Mouse (Mus musculus) intestine, embryonic 14.5 days (tissue): ENCODE data around the gene Zic2. TPM values are rescaled to one million over a fixed set of nuclear protein-coding genes. Genes with fewer than 3 reads are reported as not detected.

Experiments used
- ATAC-seq: fragments of 200-750 bp; cut with Nextera tagmentation; replicated peaks from 2 replicates; pipeline ENCODE4 v1.8.0; 2017; ENCODE audit warnings: low read depth, moderate number of reproducible peaks, moderate TSS enrichment, moderate library complexity; ENCODE audit not compliant: low FRiP score, low TSS enrichment
- DNase-seq: peaks from one replicate; pipeline ENCODE4 v3.0.0-alpha.2; 2018; ENCODE audit warnings: low spot score
- H3K27ac ChIP-seq: fragments of 300-500 bp; sonication (generic); 2 replicates; pipeline ENCODE4 v1.5.1; 2014; ENCODE audit warnings: low read depth, mild to moderate bottlenecking, control low read depth
- H3K27me3 ChIP-seq: fragments of 300-500 bp; sonication (generic); replicated peaks from 2 replicates; pipeline ENCODE4 v1.6.1; 2014; ENCODE audit warnings: low read length, control low read depth; ENCODE audit not compliant: control insufficient read depth, insufficient read depth
- H3K36me3 ChIP-seq: fragments of 300-500 bp; sonication (generic); 2 replicates; pipeline ENCODE4 v1.6.1; 2014; ENCODE audit warnings: low read length, control low read depth; ENCODE audit not compliant: control insufficient read depth, insufficient read depth
- H3K4me1 ChIP-seq: fragments of 300-500 bp; sonication (generic); replicated peaks from 2 replicates; pipeline ENCODE4 v1.6.1; 2014; ENCODE audit warnings: low read length, control low read depth, mixed read lengths; ENCODE audit not compliant: control insufficient read depth, insufficient read depth
- H3K4me2 ChIP-seq: fragments of 300-500 bp; sonication (generic); 2 replicates; pipeline ENCODE4 v1.6.1; 2014; ENCODE audit warnings: low read length
- H3K4me3 ChIP-seq: fragments of 300-500 bp; sonication (generic); 2 replicates; pipeline ENCODE4 v1.5.1; 2014; ENCODE audit warnings: low read depth, low read length, control low read depth, mixed read lengths
- H3K9ac ChIP-seq: fragments of 300-500 bp; sonication (generic); 2 replicates; pipeline ENCODE4 v1.6.1; 2014; ENCODE audit warnings: mild to moderate bottlenecking, low read length
- H3K9me3 ChIP-seq: fragments of 300-500 bp; sonication (generic); 2 replicates; pipeline ENCODE4 v1.6.1; 2016; ENCODE audit warnings: low read length, control low read depth; ENCODE audit not compliant: control insufficient read depth
- WGBS: fragments of 180-500 bp; shearing (Covaris S2); extraction: QIAGEN DNeasy Blood & Tissue Kit; methylation state at CpG from one replicate; pipeline ENCODE4 v1.1.7; 2014; 5-methylcytosine and 5-hydroxymethylcytosine counted together
- polyA plus RNA-seq: library from polyadenylated mRNA; unstranded; fragments of >200 nt; fragmentation: Nextera tagmentation; extraction: Ambion mirVana; gene quantifications from 2 replicates; pipeline ENCODE4 v1.2.1, GENCODE M21; 2014

Gene Zic2
- polyA plus RNA-seq, 1 experiment from 2014 or later, result not detected

DNA sequence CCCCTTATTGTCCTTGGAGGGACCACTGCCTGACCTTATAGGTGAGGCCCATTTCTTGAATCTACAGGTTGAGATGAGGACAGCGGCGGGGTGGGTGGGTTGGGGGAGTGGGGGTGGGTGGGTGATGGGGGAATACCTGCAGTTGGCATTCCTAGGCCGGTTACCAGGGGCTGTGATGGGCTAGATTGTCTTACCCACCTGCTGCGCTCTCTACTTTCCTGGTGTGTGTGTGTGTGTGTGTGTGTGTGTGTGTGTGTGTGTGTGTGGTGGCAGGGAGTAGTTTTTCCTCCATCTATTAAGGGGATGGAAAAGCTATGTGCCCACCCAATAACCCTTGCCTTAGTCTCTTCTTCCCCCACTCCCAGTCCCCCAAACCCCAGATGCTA, 9.2 kb downstream of the Zic2 start:
- H3K4me3 ChIP-seq, result no peak overlapping the region
- H3K9ac ChIP-seq, result no peak overlapping the region
- DNase-seq (no peak), ATAC-seq (no peak)
- H3K4me2 ChIP-seq, result no peak overlapping the region
- peaks cover 98% of the 10 kb centered on the region for H3K27me3 ChIP-seq
- H3K36me3 ChIP-seq, result no peaks in the 10 kb centered on the region
- WGBS, result 7% methylated on average over 4 of the region's 4 CpGs
- no peaks in the 10 kb centered on the region for H3K4me1 ChIP-seq
- H3K27ac ChIP-seq, result no peak overlapping the region
- no peaks in the 10 kb centered on the region for H3K9me3 ChIP-seq

DNA sequence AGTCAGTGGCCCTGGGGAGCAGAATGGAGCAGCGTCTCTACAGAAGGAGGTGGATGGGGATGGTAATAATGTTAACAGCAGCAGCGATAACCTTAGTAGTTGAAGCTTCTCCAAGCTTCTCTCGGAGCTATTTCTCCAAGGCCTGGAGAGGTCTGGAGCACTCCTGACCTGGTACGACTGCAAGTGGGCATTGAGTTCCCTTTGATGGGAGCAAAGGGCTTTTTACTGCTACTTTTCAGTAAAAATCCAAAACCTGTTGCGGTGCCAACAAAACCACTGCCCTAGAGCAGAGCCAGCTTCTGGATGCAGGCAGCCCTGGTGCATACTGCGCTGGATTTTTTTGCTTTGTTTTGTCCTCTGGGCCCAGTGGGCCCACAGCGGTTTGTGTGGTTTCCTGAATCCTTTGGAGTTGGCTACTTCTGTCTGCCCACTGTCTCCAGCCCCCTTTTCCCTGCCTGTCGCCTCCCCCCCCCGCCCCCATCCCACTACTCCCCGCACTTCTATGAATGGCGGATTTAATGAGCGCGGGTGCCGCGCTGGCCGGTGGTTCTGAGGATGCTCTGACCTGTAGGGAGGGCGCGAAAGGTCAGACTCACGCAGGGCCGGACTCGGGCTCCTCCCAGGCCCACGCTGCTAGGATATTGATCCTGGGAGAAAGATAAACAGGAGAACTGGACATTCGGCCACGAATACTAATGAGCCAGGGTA, 9.8 kb downstream of the Zic2 start:
- H3K27me3 ChIP-seq, result peaks cover 98% of the 10 kb centered on the region
- no peaks in the 10 kb centered on the region for H3K9me3 ChIP-seq
- peak; percentile 56 for DNase-seq
- WGBS, result 1% methylated on average over 24 of the region's 24 CpGs
- H3K4me3 ChIP-seq, result no peak overlapping the region
- no peaks in the 10 kb centered on the region for H3K36me3 ChIP-seq
- H3K4me1 ChIP-seq, result no peaks in the 10 kb centered on the region
- H3K9ac ChIP-seq, result no peak overlapping the region
- H3K4me2 ChIP-seq, result no peak overlapping the region
- H3K27ac ChIP-seq, result no peak overlapping the region
- ATAC-seq, result no peak

DNA sequence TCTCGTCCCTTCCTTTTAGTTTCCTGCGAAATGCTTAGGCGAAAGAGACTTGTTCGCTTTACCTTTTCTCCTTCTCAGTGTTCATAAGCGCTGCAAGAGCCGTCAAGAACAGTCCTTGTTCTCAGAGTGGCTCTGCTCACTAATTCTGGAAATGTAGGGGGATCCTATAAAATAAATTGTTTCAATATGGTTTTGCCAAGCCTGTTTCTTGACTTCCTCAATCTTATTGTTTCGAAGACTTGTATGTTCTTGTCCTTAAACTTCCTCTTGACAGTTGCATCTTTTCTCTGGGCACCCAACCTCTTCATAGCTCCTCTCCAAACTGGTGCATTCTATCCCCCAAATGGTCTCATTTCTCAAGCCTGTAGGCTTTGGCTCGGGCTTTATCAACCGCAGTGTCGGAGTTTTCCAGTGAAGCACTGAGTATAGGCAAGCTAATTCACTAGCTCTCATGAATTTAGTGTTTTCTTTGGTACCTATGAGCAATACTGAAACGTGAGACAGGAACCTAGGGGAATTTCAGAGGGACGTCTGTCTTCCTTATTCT, 10.5 kb downstream of the Zic2 start:
- no peak overlapping the region for H3K27ac ChIP-seq
- 3% methylated on average over 12 of the region's 12 CpGs for WGBS
- no peak overlapping the region for H3K4me3 ChIP-seq
- no peak overlapping the region for H3K9ac ChIP-seq
- H3K27me3 ChIP-seq, result peaks cover 98% of the 10 kb centered on the region
- ATAC-seq (no peak), DNase-seq (no peak)
- peaks cover 3% of the 10 kb centered on the region; the same call in 1 of the 2 replicates for H3K4me1 ChIP-seq
- H3K36me3 ChIP-seq, result no peaks in the 10 kb centered on the region
- H3K9me3 ChIP-seq, result no peaks in the 10 kb centered on the region
- no peak overlapping the region for H3K4me2 ChIP-seq

DNA sequence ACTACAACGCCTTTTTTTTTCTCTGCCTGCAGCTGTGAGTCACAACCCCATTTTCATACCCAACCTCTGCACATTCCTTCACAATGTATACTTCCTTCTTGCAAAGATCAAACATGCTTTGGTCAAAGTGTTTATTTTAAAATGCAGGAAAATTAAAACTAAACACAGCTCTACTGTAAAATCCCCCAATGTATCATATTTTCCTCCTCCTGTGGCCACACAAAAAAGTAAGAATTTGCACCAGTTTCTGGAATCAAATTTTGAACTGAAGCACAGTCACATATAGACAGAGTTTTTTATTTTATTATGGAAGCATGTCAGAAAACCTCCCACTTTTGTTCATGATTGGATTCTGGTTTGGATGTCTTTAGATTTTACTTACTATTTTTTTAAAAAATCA, 11.4 kb downstream of the Zic2 start:
- H3K36me3 ChIP-seq, result no peaks in the 10 kb centered on the region
- 17% methylated on average over 1 of the region's 1 CpGs for WGBS
- peaks cover 5% of the 10 kb centered on the region; the same call in 1 of the 2 replicates for H3K4me1 ChIP-seq
- H3K9me3 ChIP-seq, result no peaks in the 10 kb centered on the region
- no peak for DNase-seq
- H3K27me3 ChIP-seq, result peaks cover 98% of the 10 kb centered on the region
- ATAC-seq, result no peak
- no peak overlapping the region for H3K4me3 ChIP-seq
- no peak overlapping the region for H3K4me2 ChIP-seq
- H3K9ac ChIP-seq, result no peak overlapping the region
- H3K27ac ChIP-seq, result no peak overlapping the region

DNA sequence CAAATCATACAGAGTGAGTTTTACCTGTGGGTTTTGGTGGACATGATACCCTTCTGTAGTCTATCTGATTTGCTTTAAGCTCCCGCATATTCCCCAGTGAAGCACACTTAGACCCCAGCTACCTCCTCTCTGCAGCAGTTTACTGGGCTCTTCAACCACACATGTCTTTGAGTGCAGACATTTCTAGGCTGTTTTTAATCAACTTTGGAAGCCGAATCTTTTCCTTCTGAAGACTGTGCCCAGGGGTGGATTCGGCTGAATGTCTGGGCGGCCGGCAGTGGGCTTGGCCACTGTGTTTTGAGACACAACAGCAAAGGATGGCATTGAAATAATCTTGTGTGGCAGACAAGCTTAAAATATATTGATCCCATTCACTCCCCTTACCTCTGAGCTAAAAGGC, 12.1 kb downstream of the Zic2 start:
- peak; percentile 65 for DNase-seq
- Histone ChIP-seq H3K27ac (no peak overlapping the region), H3K4me2 (no peak overlapping the region), H3K9me3 (no peaks in the 10 kb centered on the region), H3K9ac (no peak overlapping the region), H3K27me3 (peaks cover 93% of the 10 kb centered on the region), H3K4me1 (peaks cover 5% of the 10 kb centered on the region; the same call in 1 of the 2 replicates), H3K4me3 (no peak overlapping the region), H3K36me3 (no peaks in the 10 kb centered on the region)
- no peak for ATAC-seq
- 6% methylated on average over 5 of the region's 5 CpGs for WGBS

DNA sequence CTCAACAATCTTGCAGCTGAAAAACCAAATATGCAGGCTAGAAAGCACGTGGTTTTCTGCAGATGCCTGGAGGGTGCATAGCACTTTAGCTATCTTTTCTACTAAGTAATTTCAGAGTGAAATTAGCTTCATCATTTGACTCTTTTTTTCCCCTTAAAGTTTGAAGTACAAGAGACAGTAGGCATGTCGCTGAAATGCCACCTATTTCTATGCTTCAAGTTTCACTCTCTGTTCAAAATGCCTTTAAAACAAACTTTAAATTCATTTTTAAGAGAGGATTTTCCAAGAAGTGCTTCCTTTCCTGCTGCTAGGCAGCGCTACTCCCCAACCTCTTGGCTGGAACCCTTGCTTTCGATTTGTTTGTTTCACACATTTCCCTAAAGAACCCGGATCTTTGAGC, 13.8 kb downstream of the Zic2 start:
- ATAC-seq, result no peak
- peaks cover 5% of the 10 kb centered on the region; the same call in 1 of the 2 replicates for H3K4me1 ChIP-seq
- H3K4me3 ChIP-seq, result no peak overlapping the region
- no peak overlapping the region for H3K4me2 ChIP-seq
- WGBS, result under 1% methylated on average over 5 of the region's 5 CpGs
- peaks cover 93% of the 10 kb centered on the region for H3K27me3 ChIP-seq
- no peak overlapping the region for H3K9ac ChIP-seq
- no peak overlapping the region for H3K27ac ChIP-seq
- no peaks in the 10 kb centered on the region for H3K9me3 ChIP-seq
- peak; percentile 53 for DNase-seq
- H3K36me3 ChIP-seq, result no peaks in the 10 kb centered on the region

DNA sequence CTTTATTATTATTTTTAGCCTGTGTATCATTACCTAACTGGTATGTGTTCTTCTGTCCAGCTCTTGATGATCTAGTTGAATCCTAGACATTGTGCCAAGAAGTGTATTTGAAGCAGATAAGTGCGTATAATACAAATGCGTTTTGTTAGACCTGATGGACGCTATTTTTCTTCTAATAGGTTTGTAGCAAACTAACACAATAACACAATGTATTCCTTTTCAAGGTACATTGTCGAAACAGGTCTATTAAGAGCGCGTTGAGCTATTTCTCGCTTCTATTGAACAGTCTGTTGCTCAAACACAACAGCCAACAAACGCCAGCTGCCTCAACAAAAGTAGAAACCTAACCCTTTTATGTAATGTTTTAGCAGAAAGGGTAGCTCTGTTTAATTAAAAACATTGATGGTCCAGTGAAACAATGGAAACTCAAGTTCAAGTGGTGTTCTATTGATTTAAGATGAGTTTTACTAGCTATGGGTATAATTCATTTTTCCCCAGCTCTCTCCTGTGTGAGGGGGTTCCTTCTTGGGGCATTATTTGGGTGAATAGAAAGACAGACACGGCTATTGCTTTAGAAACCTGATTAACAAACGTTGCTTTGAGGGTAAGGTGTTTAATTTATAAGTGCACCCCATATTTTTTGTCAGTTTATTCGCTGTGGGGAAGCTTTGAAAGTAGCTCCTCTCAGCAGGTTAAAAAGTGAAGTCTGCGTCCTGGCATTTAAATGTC, 14.6 kb downstream of the Zic2 start:
- Histone ChIP-seq H3K4me1 (peaks cover 5% of the 10 kb centered on the region; the same call in 1 of the 2 replicates), H3K4me3 (no peak overlapping the region), H3K27ac (no peak overlapping the region), H3K9me3 (no peaks in the 10 kb centered on the region), H3K9ac (no peak overlapping the region), H3K4me2 (no peak overlapping the region), H3K27me3 (peaks cover 84% of the 10 kb centered on the region), H3K36me3 (no peaks in the 10 kb centered on the region)
- 6% methylated on average over 12 of the region's 12 CpGs for WGBS
- DNase-seq, result no peak
- ATAC-seq, result no peak

DNA sequence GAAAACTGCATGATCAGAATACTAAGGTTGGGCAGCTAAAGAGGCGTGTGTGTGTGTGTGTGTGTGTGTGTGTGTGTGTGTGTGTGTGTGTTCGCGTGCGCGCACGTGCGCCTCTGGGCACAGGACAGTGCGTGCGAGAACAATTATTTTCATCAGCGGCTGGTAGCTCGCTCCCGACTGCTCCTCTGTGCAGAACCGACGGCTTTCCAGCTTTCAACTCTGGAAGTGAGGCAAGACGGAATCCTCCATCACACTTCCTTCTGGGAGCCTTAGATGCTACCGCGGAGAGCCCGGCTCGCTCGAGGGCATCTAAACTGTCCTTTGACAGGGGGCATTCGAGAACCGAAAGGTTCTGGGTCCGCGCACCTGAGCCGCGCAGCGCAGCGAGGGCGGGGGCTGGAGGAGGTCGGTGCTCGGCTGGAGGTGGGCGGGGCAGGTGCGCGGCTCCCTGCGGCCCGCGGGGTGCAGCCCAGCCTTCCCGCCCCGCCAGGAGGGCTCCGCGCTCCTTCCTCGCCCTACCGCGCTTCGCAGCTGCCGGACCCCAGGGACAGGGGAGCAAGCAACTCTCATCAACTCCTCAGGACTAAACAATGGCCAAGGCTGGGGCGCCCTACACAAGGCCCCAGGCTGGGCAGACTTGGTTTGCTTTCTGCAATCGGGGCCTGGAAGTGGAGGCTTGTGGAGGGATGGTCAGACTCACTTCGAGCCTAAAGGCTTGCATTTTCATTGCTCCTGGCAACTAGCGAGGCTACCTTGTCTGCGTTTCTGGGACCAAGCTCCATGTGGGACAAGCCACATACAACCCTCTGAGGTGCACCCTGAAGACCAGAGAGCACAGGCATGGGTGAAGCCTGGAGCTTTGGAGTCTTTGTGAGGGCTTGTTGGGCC, 15.4 kb downstream of the Zic2 start, which contains the start of gene Gm10837:
TSS of gene Gm10837 (plus strand) at position 146 of the 888 bp plus-strand sequence.
- peak; percentile 61 for DNase-seq
- WGBS, result 2% methylated on average over 47 of the region's 51 CpGs

More for the DNA sequence above, 15.4 kb downstream of the Zic2 start, which contains the start of gene Gm10837:
- Histone ChIP-seq H3K36me3 (no peaks in the 10 kb centered on the region), H3K4me1 (peaks cover 5% of the 10 kb centered on the region; the same call in 1 of the 2 replicates), H3K9me3 (no peaks in the 10 kb centered on the region), H3K9ac (no peak within 1 kb of the TSS), H3K27me3 (peaks cover 76% of the 10 kb centered on the region), H3K4me3 (peak within 1 kb of the TSS; percentile 4; the same call in 1 of the 2 replicates), H3K4me2 (peak within 1 kb of the TSS; percentile 6; the same call in 1 of the 2 replicates), H3K27ac (no peak within 1 kb of the TSS)
- ATAC-seq, result peak; percentile 72
